Mouse (Mus musculus) bone marrow macrophage, adult 2 months (primary cell): Measurements from ENCODE around the gene Nr4a3. TPM values are rescaled to one million over a fixed set of nuclear protein-coding genes. Genes with fewer than 3 reads are reported as not detected.

Source experiments
- H3K27ac ChIP-seq: 2 replicates; pipeline ENCODE4 v1.5.1; 2012; ENCODE audit warnings: low read depth, low read length; ENCODE audit not compliant: insufficient read depth
- H3K4me1 ChIP-seq: 2 replicates; pipeline ENCODE4 v1.6.1; 2012; ENCODE audit warnings: low read length; ENCODE audit not compliant: control insufficient read depth, insufficient read depth
- H3K4me3 ChIP-seq: 2 replicates; pipeline ENCODE4 v1.5.1; 2012; ENCODE audit warnings: mild to moderate bottlenecking, low read length, moderate library complexity; ENCODE audit not compliant: insufficient read depth
- CTCF ChIP-seq: IDR thresholded peaks from 2 replicates; pipeline ENCODE4 v1.5.1; 2012; ENCODE audit warnings: low read depth, mild to moderate bottlenecking, low read length, moderate library complexity
- POLR2A ChIP-seq: IDR thresholded peaks from 2 replicates; pipeline ENCODE4 v1.6.1; 2012; ENCODE audit warnings: mild to moderate bottlenecking, low read depth, low read length, borderline replicate concordance
- polyA plus RNA-seq: library from polyadenylated mRNA; stranded (reverse); fragments of >200 nt; gene quantifications from 2 replicates; pipeline ENCODE4 v1.2.4, GENCODE M21; 2012; ENCODE audit not compliant: missing spikeins, insufficient read depth, insufficient read length

Gene Nr4a3
- polyA plus RNA-seq, 1 experiment, result not detected

GRCm38 (mm10) chr4:48042466-48042785 lies 2.5 kb upstream of the Nr4a3 start:
- Histone ChIP-seq H3K4me3 (peak overlapping the region; percentile 83), H3K4me1 (peaks cover 9% of the 10 kb centered on the region), H3K27ac (peak overlapping the region; percentile 96)
- TF ChIP-seq POLR2A, result no peak
- no peak; the same call in 1 of the 2 replicates for TF ChIP-seq CTCF

DNA sequence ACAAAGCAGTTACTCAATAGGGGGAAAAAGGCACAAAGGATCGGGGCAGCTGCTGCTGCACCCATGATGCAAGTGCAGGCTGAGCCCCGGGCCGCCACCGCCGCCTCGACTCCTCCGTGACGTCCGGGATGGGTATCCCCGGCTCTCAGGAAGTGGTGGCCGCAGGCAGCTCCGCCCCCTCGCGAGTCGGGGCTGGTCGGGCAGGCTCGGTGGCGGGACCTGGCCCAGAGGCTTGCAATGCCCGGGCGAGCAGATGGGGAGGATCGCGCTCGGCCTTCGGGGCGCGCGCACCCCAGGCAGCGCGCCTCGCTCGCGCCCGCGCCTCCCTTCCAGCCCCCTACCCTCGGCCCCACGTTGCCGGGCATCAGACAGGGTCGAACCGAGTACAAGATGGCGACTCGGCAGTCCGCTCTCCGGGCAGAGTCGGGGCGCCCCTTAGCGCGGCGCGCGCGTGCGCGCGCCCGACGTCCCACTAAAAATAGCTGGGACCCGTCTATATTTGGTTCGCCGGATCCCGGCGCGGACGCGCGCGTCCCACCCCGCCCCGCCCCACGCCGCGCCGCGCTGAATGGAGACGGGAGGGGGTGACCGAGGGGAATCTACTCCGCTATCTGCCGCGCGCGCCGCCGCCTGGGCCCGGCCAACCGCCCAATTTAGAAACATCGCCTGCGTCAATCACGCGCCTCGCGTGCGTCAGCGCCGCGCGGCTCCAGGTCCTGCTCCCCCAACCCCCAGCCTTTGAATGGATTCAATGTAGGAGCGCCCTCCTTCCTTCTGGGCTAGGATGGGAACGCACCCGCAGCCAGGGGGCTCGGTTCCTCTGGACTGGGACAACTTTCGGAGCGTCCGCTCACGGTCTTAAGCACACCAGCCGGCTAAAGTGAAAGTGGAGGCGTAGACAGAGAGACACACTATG lies 1.9 kb upstream of the Nr4a3 start:
- peaks cover 7% of the 10 kb centered on the region for H3K4me1 ChIP-seq
- H3K27ac ChIP-seq, result peak overlapping the region; percentile 96
- H3K4me3 ChIP-seq, result peak overlapping the region; percentile 83
- TF ChIP-seq CTCF (no peak), POLR2A (no peak)

GRCm38 (mm10) chr4:48044141-48044490 lies 837 bp upstream of the Nr4a3 start:
- no peak for TF ChIP-seq POLR2A
- TF ChIP-seq CTCF, result no peak
- Histone ChIP-seq H3K27ac (peak overlapping the region; percentile 27), H3K4me3 (peak overlapping the region; percentile 66), H3K4me1 (peaks cover 6% of the 10 kb centered on the region)

GRCm38 (mm10) chr4:48045281-48045720 lies 348 bp downstream of the Nr4a3 start:
- no peak overlapping the region for H3K27ac ChIP-seq

DNA sequence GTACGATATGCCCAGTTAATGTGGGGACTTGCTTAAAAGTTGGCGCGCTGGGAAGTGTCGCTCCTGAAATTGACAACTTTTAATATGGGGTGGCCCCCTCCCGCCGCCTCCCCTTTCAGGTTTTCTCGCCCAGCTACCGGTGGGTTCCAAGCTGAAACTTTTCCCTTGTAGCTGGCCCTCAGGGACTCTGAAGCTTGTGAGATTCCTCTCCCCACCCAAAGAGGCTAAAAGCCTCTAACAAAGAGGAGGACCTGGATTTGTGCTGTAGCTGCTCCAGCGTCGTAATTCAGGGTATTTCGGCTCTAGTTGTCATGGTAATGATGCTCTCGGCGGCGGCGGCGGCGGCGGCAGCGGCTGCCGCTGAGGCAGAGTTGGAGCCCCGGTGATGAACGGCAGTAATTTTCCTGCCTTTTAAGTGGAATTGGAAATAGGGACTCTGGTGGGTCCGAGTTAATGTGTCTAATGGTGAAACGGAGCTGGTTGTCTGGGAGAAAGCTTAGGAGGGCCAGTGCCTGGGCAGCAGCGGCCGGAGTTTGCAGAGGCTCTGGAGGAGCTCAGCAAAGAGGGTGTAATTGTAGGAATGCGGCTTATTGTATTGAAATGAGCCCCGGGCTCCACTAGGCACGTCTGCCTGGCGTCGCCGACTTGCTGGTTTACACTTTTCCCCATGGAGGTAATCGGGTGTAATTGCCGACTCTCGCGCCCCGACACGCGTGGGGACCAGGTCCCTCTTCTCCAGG lies 938 bp downstream of the Nr4a3 start:
- Histone ChIP-seq H3K27ac (no peak overlapping the region), H3K4me1 (peaks cover 6% of the 10 kb centered on the region), H3K4me3 (peak overlapping the region; percentile 66)
- no peak for TF ChIP-seq POLR2A
- TF ChIP-seq CTCF, result no peak

More at GRCm38 (mm10) chr4:48045281-48045720, 348 bp downstream of the Nr4a3 start:
- Histone ChIP-seq H3K4me3 (peak overlapping the region; percentile 66), H3K4me1 (peaks cover 6% of the 10 kb centered on the region)
- TF ChIP-seq CTCF, result no peak
- no peak for TF ChIP-seq POLR2A

GRCm38 (mm10) chr4:48046461-48046901 lies 1.5 kb downstream of the Nr4a3 start:
- TF ChIP-seq CTCF, result no peak
- Histone ChIP-seq H3K4me1 (peaks cover 6% of the 10 kb centered on the region), H3K27ac (no peak overlapping the region), H3K4me3 (peak overlapping the region; percentile 66)

GRCm38 (mm10) chr4:48047136-48047765 lies 2.3 kb downstream of the Nr4a3 start:
- Histone ChIP-seq H3K27ac (no peak overlapping the region), H3K4me1 (no peaks in the 10 kb centered on the region), H3K4me3 (peak overlapping the region; percentile 39)
- TF ChIP-seq POLR2A (no peak), CTCF (no peak)

DNA sequence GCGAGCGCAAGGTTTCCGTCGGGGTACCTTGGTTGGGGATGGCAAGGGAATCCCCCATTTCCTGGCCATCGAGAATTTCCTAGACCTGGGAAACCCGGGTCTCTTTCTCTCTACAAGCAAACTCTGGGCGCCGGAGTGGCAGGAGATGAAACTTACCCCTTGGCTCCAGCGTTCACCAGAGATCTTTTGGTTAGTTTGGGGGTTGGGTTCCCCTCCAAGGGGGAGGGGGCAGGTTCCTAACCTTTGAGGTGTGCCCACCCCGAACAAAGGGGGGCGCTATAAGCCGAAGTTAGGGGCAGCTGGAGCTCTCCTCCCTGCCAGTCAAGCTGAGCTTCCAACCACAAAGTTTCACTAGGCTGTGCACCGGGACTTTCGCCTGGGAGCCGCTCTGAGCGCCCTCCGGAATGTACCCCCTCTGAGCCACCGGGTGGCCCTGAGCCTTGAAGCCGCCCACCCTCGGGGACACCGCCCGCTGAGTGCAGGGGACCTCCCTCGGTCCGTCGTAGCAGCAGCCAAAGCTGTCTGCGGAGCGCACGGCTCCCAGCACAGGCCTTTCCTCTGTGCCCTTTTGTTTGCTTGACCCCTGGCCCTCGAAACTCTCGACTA lies 2.9 kb downstream of the Nr4a3 start:
- Histone ChIP-seq H3K27ac (no peak overlapping the region), H3K4me3 (peak overlapping the region; percentile 39), H3K4me1 (no peaks in the 10 kb centered on the region)
- TF ChIP-seq CTCF (no peak), POLR2A (no peak)

- Histone ChIP-seq H3K4me1 (no peaks in the 10 kb centered on the region), H3K4me3 (peak overlapping the region; percentile 39), H3K27ac (no peak overlapping the region)
- TF ChIP-seq POLR2A (no peak), CTCF (no peak)
These were observed 3.7 kb downstream of the Nr4a3 start for GRCm38 (mm10) chr4:48048456-48049315.
